Mouse (Mus musculus): ENCODE measurements around the gene Fgfr2.
A peak's percentile ranks its signal among the peaks of the same experiment; 100 is the strongest.

Gene Fgfr2

GRCm38 (mm10) chr7:133002271-133002670, 120.9 kb downstream of the Fgfr2 start:
- DNase-seq, result peak in 1 of 2 experiments; percentile 33

GRCm38 (mm10) chr7:133001388-133001787, 121.8 kb downstream of the Fgfr2 start:
- DNase-seq, result no peak

- DNase-seq, result peak in 1 of 2 experiments; percentile 22
These were observed 124.1 kb downstream of the Fgfr2 start for GRCm38 (mm10) chr7:132999061-132999460.

- peak in 1 of 2 experiments; percentile 13 for DNase-seq
These were observed 124.5 kb downstream of the Fgfr2 start for GRCm38 (mm10) chr7:132998639-132999038.

GRCm38 (mm10) chr7:132996391-132996790, 126.8 kb downstream of the Fgfr2 start:
- peak in 1 of 2 experiments; percentile 38 for DNase-seq

- DNase-seq, result peak in 1 of 2 experiments; percentile 4
These were observed 128.4 kb downstream of the Fgfr2 start for GRCm38 (mm10) chr7:132994628-132995191.

GRCm38 (mm10) chr7:132994120-132994519, 129.0 kb downstream of the Fgfr2 start:
- DNase-seq, result peak in 1 of 2 experiments; percentile 16

- no peak for DNase-seq
These were observed 130.1 kb downstream of the Fgfr2 start for GRCm38 (mm10) chr7:132992967-132993615.

- DNase-seq, result no peak
These were observed 131.8 kb downstream of the Fgfr2 start for GRCm38 (mm10) chr7:132991240-132991900.

- no peak for DNase-seq
These were observed 133.3 kb downstream of the Fgfr2 start for GRCm38 (mm10) chr7:132989839-132990238.

- no peak for DNase-seq
These were observed 140.5 kb downstream of the Fgfr2 start for GRCm38 (mm10) chr7:132982639-132983038.

- DNase-seq, result no peak
These were observed 145.2 kb downstream of the Fgfr2 start for GRCm38 (mm10) chr7:132977981-132978380.

GRCm38 (mm10) chr7:132976079-132976478, 147.1 kb downstream of the Fgfr2 start:
- no peak for DNase-seq

GRCm38 (mm10) chr7:132972079-132972478, 151.1 kb downstream of the Fgfr2 start:
- DNase-seq, result no peak

GRCm38 (mm10) chr7:132965707-132966106, 157.4 kb downstream of the Fgfr2 start:
- DNase-seq, result no peak

- no peak for DNase-seq
These were observed 158.8 kb downstream of the Fgfr2 start for GRCm38 (mm10) chr7:132964395-132964794.

- DNase-seq, result no peak
These were observed 172.5 kb downstream of the Fgfr2 start for GRCm38 (mm10) chr7:132950613-132951012.

- DNase-seq, result no peak
These were observed 173.2 kb downstream of the Fgfr2 start for GRCm38 (mm10) chr7:132949968-132950367.

- no peak for DNase-seq
These were observed 182.6 kb downstream of the Fgfr2 start for GRCm38 (mm10) chr7:132940569-132940968.

GRCm38 (mm10) chr7:132939118-132939517, 184.0 kb downstream of the Fgfr2 start:
- no peak for DNase-seq

- no peak for DNase-seq
These were observed 188.4 kb downstream of the Fgfr2 start for GRCm38 (mm10) chr7:132934743-132935142.

- DNase-seq, result no peak
These were observed 189.8 kb downstream of the Fgfr2 start for GRCm38 (mm10) chr7:132933331-132933730.

GRCm38 (mm10) chr7:132931560-132932351, 191.4 kb downstream of the Fgfr2 start:
- DNase-seq, result peak; percentile 63 to 74
